Mouse (Mus musculus) hindbrain, embryonic 16.5 days (tissue): ENCODE results near the gene Dctpp1. TPM values are rescaled to one million over a fixed set of nuclear protein-coding genes. Genes with fewer than 3 reads are reported as not detected.

Experiments used
- ATAC-seq: fragments of 200-750 bp; cut with Nextera tagmentation; 2 replicates; pipeline ENCODE4 v1.8.0; 2017; ENCODE audit warnings: moderate TSS enrichment, moderate library complexity
- H3K27ac ChIP-seq: fragments of 300-500 bp; sonication (generic); 2 replicates; pipeline ENCODE4 v1.5.1; 2014; ENCODE audit warnings: low read depth, mild to moderate bottlenecking, control low read depth, low read length, moderate library complexity
- H3K27me3 ChIP-seq: fragments of 300-500 bp; sonication (generic); replicated peaks from 2 replicates; pipeline ENCODE4 v1.6.1; 2014; ENCODE audit warnings: low read length; ENCODE audit not compliant: control insufficient read depth, insufficient read depth
- H3K36me3 ChIP-seq: fragments of 300-500 bp; sonication (generic); 2 replicates; pipeline ENCODE4 v1.6.1; 2014; ENCODE audit warnings: mild to moderate bottlenecking, low read length, moderate library complexity, mixed read lengths; ENCODE audit not compliant: control insufficient read depth, insufficient read depth
- H3K4me1 ChIP-seq: fragments of 300-500 bp; sonication (generic); 2 replicates; pipeline ENCODE4 v1.6.1; 2014; ENCODE audit warnings: low read depth, low read length; ENCODE audit not compliant: control insufficient read depth, insufficient read depth
- H3K4me2 ChIP-seq: fragments of 300-500 bp; sonication (generic); 2 replicates; pipeline ENCODE4 v1.6.1; 2014; ENCODE audit warnings: mild to moderate bottlenecking, low read length, control low read depth, moderate library complexity
- H3K4me3 ChIP-seq: fragments of 300-500 bp; sonication (generic); 2 replicates; pipeline ENCODE4 v1.5.1; 2014; ENCODE audit warnings: mild to moderate bottlenecking, low read length, control low read depth, moderate library complexity
- H3K9ac ChIP-seq: fragments of 300-500 bp; sonication (generic); 2 replicates; pipeline ENCODE4 v1.6.1; 2014; ENCODE audit warnings: low read depth, mild to moderate bottlenecking, control low read depth, low read length, moderate library complexity
- H3K9me3 ChIP-seq: fragments of 300-500 bp; sonication (generic); 2 replicates; pipeline ENCODE4 v1.6.1; 2014; ENCODE audit warnings: mild to moderate bottlenecking, low read length, moderate library complexity; ENCODE audit not compliant: control insufficient read depth
- WGBS: fragments of 180-500 bp; shearing (Covaris S2); extraction: QIAGEN DNeasy Blood & Tissue Kit; methylation state at CpG from one replicate; pipeline ENCODE4 v1.1.7; 2014; 5-methylcytosine and 5-hydroxymethylcytosine counted together
- polyA plus RNA-seq: library from polyadenylated mRNA; unstranded; fragments of >200 nt; fragmentation: Nextera tagmentation; extraction: Ambion mirVana; gene quantifications from 2 replicates; pipeline ENCODE4 v1.2.1, GENCODE M21; 2015

The Dctpp1 gene
- polyA plus RNA-seq, 1 experiment from 2014 or later, result 118 TPM

DNA sequence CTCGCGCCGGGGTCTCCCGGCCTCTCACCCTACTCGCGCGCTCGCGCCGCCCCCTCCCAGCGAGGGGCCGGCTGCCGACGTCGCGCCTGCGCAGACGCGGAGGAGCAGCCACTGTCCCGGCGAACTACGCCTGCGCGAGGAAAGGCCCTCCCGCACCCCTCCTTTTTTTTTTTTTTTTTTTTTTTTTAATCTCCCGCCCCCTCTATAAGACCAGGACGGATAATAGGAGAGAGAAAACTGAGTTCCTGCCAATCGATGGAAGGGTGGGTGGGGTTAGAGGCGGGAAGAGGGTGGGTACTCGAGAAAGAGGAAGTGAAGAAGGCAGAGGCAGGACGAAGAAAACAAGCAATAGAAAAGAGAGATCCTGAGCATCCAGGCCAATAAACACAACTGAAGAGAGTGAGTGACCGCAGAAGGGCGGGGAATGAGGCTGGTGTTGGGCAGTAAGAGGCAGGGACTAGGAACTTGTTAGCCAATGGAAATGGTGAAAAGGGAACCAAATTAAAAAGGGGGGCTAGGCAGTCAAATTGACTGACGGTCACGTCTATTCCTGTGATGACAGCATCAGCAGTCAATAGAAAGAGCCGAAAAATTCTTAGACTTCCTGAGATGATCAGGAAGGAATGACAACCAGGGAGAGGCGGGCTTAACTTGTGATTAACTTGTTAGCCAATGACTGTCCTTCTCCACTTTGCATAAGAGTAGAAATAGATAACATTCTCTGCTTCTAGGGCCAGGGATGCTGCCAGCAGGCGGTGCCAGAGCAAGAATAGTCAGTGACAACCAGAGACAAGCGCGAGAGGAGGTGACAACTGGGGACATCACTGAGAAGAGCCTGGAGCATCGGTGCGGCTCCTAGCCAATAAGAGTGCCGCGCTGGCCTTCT is 51.7 kb downstream of the Dctpp1 start, which contains the start of gene Mylpf:
Mylpf (plus strand) TSS at position 338 of the 886 bp plus-strand sequence.
- under 1% methylated on average over 40 of the region's 44 CpGs for WGBS
- Histone ChIP-seq H3K9me3 (no peaks in the 10 kb centered on the region), H3K4me1 (peaks cover 25% of the 10 kb centered on the region), H3K9ac (peak within 1 kb of the TSS; percentile 94), H3K36me3 (no peaks in the 10 kb centered on the region), H3K27me3 (no peaks in the 10 kb centered on the region), H3K4me3 (peak within 1 kb of the TSS; percentile 97), H3K27ac (peak within 1 kb of the TSS; percentile 85), H3K4me2 (peak within 1 kb of the TSS; percentile 99)
- ATAC-seq, result peak; percentile 97

DNA sequence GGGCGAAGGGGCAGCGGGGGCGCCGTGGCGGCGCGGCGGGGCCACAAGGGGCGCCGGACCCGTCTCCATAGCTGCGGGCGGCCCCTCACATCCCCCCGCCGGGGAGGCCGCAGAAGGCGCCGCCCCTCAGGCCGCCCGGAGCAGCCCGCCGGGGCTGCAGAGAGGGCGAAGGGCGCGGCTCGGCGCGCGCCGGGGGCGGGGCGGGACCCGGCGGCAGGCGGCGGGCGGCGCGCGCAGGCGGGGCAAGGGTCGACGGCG is 52.3 kb downstream of the Dctpp1 start, which contains the start of gene Tbc1d10b:
Tbc1d10b (minus strand) TSS at position 174 of the 258 bp plus-strand sequence.
- Histone ChIP-seq H3K27ac (peak within 1 kb of the TSS; percentile 85), H3K4me1 (peaks cover 25% of the 10 kb centered on the region), H3K4me3 (peak within 1 kb of the TSS; percentile 97), H3K36me3 (peaks cover 1% of the 10 kb centered on the region), H3K9ac (peak within 1 kb of the TSS; percentile 94), H3K27me3 (no peaks in the 10 kb centered on the region), H3K9me3 (no peaks in the 10 kb centered on the region), H3K4me2 (peak within 1 kb of the TSS; percentile 99)
- ATAC-seq, result peak; percentile 3; the same call in 1 of the 2 replicates
- no CpG with 5 or more reads among the region's 44 CpGs for WGBS

DNA sequence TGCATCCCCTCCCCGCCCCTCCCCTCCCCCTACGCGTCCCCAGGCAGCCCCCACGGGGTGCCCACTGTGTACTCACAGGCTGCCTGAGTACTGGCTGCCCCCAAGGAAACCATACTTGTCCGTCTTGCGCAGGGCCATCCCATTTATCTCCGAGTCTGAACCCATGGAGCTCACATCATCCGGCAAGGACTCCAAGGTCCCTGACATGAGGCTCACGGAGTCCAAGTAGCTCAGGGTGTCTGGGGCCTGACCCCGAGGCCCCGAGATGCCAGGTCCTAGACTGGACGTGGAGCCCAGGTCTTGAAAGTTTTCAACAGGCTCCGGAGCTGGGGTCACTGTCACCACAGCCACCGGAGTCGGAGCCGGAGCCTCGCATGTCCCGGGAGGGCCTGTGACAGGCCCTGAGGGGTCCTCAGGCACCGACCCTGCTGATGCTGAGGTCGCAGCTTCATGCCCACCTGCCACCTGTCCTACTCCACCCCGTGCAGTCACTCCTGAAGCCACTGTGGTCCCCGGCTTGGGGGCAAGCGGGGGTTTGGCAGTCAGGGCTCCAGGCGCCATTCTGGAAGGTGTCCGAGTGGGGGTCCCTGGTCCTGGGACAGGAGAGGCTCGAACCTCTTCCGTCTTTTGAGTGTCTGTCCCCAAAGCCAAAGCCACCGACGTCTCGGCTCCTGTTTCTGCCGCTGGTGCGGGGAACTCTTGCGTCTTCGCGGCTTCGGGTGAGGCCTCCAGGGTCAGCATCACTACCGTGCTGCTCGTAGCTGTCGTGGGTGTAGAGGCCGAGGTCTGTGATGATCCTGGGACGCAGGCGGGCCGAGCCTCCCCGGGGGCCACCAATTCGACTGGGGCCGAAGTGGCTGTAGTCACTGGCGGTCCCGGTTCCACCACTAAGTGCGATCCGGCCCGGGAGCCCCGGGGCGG is 52.9 kb downstream of the Dctpp1 start:
- peak overlapping the region; percentile 94 for H3K9ac ChIP-seq
- WGBS, result under 1% methylated on average over 53 of the region's 53 CpGs
- peak overlapping the region; percentile 97 for H3K4me3 ChIP-seq
- peak overlapping the region; percentile 83 for H3K27ac ChIP-seq
- H3K9me3 ChIP-seq, result no peaks in the 10 kb centered on the region
- H3K27me3 ChIP-seq, result no peaks in the 10 kb centered on the region
- H3K4me1 ChIP-seq, result peaks cover 25% of the 10 kb centered on the region
- H3K4me2 ChIP-seq, result peak overlapping the region; percentile 99
- ATAC-seq, result no peak
- peaks cover 7% of the 10 kb centered on the region for H3K36me3 ChIP-seq

Other genes with a start within 250 kb of the Dctpp1 start
- 3.9 and 4.8 TPM in 2 replicates for gene Mvp, start 246.1 kb downstream of the Dctpp1 start, polyA plus RNA-seq
- gene Pagr1b, start 244.2 kb downstream of the Dctpp1 start, polyA plus RNA-seq, result 0.31 TPM in 1 of 2 replicates, not detected in the other
- 26.9 and 55.8 TPM in 2 replicates for gene Pagr1a, start 243.4 kb downstream of the Dctpp1 start, polyA plus RNA-seq
- gene Gm42742, start 239.6 kb downstream of the Dctpp1 start, polyA plus RNA-seq, result 47.5 and 81.5 TPM in 2 replicates
- gene Prrt2, start 239.5 kb downstream of the Dctpp1 start, polyA plus RNA-seq, result 71.4 and 84.6 TPM in 2 replicates
- 53.9 and 55.0 TPM in 2 replicates for gene Maz, start 233.7 kb downstream of the Dctpp1 start, polyA plus RNA-seq
- 22.2 and 29.8 TPM in 2 replicates for gene Kif22, start 218.2 kb downstream of the Dctpp1 start, polyA plus RNA-seq
- not detected in 2 replicates for gene Zg16, start 173.4 kb downstream of the Dctpp1 start, polyA plus RNA-seq
- 2.2 and 2.4 TPM in 2 replicates for gene AI467606, start 169.3 kb downstream of the Dctpp1 start, polyA plus RNA-seq
- 1.1 TPM in 2 replicates for gene Qprt, start 138.5 kb downstream of the Dctpp1 start, polyA plus RNA-seq
- gene Spn, start 122.9 kb downstream of the Dctpp1 start, polyA plus RNA-seq, result 0.07 TPM in 1 of 2 replicates, not detected in the other
- gene Cd2bp2, start 64.7 kb downstream of the Dctpp1 start, polyA plus RNA-seq, result 70.4 and 72.7 TPM in 2 replicates
- gene Tbc1d10b, start 52.2 kb downstream of the Dctpp1 start, polyA plus RNA-seq, result 27.0 and 29.1 TPM in 2 replicates
- 3.5 and 47.0 TPM in 2 replicates for gene Mylpf, start 51.8 kb downstream of the Dctpp1 start, polyA plus RNA-seq
- gene Zfp553, start 27.6 kb downstream of the Dctpp1 start, polyA plus RNA-seq, result 42.7 and 49.1 TPM in 2 replicates
- gene Sept1, start 27.6 kb downstream of the Dctpp1 start, polyA plus RNA-seq, result 12.1 and 12.3 TPM in 2 replicates
- 76.8 and 82.6 TPM in 2 replicates for gene Zfp771, start 16.4 kb downstream of the Dctpp1 start, polyA plus RNA-seq
- 54.2 and 58.9 TPM in 2 replicates for gene Sephs2, start 13.3 kb upstream of the Dctpp1 start, polyA plus RNA-seq
- 0.26 and 0.44 TPM in 2 replicates for gene Itgal, start 35.6 kb upstream of the Dctpp1 start, polyA plus RNA-seq
- 16.3 and 17.4 TPM in 2 replicates for gene Zfp768, start 84.9 kb upstream of the Dctpp1 start, polyA plus RNA-seq
- gene Zfp747, start 115.3 kb upstream of the Dctpp1 start, polyA plus RNA-seq, result 8.7 and 9.3 TPM in 2 replicates
- gene 9130019O22Rik, start 126.5 kb upstream of the Dctpp1 start, polyA plus RNA-seq, result 3.9 and 4.5 TPM in 2 replicates
- 4.6 and 5.4 TPM in 2 replicates for gene E430018J23Rik, start 132.9 kb upstream of the Dctpp1 start, polyA plus RNA-seq
- 4.0 and 4.1 TPM in 2 replicates for gene Zfp764, start 146.1 kb upstream of the Dctpp1 start, polyA plus RNA-seq
- 27.4 and 29.1 TPM in 2 replicates for gene Zfp688, start 161.4 kb upstream of the Dctpp1 start, polyA plus RNA-seq
- 13.2 and 15.9 TPM in 2 replicates for gene Zfp689, start 188.4 kb upstream of the Dctpp1 start, polyA plus RNA-seq
- gene Prr14, start 198.9 kb upstream of the Dctpp1 start, polyA plus RNA-seq, result 29.0 and 35.2 TPM in 2 replicates
- gene Fbrs, start 218.5 kb upstream of the Dctpp1 start, polyA plus RNA-seq, result 10.2 and 12.6 TPM in 2 replicates